Mouse (Mus musculus): ENCODE results near the gene Olfr1062.
"Not testable (repeated sequence)": the region's sequence is repeated elsewhere in the genome, so short reads cannot be mapped to it uniquely, and the experiment has no call there.

DNA sequence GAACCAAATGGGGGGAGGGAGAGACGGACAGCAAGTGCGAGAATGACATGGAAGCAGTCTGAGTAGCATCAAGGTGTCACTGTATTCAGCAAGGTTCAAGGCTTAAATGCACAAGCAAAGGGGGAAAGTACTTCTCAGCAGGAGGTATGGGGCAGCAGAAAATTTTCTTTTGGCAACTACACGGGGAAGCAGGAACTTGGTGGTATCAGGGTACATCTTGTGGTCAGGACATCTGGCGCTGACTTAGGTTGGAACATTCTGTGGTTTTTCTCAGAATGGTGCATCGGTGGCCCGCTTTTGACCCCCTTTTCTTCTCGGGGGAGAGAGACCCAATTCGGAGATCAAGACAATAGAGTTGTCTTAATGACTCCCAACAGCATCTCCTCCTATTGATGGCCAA lies 2.0 kb upstream of the Olfr1062 start:
- TF ChIP-seq CTCF, POLR2A (IDR thresholded peaks at IDR 0.05; ENCODE audit: extremely low read depth, insufficient read depth, low read length): not testable (repeated sequence)
